Mouse (Mus musculus): Measurements from ENCODE around the gene Galk1. TPM values are rescaled to one million over a fixed set of nuclear protein-coding genes. Genes with fewer than 3 reads are reported as not detected.
A peak's percentile ranks its signal among the peaks of the same experiment; 100 is the strongest.

Gene Galk1
- total and polyA plus RNA-seq, 3 experiments = 14.5 to 16.4 (median 14.7) TPM

DNA sequence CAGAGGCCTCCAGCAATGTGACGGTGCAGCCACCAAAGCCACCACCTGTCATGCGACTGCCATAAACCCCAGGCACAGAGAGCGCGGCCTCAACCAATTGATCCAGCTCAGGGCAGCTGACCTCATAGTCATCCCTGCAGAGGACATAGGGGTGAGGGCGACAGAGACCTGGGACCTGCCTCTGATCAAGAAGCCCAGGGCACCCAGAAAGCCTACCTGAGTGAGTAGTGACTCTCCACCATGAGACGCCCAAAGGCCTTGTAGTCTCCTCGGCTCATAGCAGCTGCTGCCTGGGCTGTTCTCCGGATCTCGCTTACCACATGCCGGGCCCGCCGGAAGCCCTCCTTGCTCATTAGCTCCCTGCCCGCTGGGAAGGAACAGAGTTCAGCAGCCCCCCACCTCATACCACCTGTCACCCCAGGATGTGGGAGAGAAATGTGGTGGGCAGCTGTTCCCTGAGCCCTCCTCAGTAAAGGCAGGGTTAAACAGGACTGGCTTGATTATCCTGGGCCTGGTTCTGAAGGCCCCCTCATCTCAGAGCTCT lies 3.6 kb downstream of the Galk1 start:
- Histone ChIP-seq H3K27ac (no peak overlapping the region), H3K9ac (ENCODE audit: low read depth, low read length) (no peak overlapping the region), H3K27me3 (ENCODE audit: control insufficient read depth, insufficient read depth, low read length) (no peaks in the 10 kb centered on the region), H3K36me3 (ENCODE audit: control insufficient read depth, insufficient read depth, low read length) (no peaks in the 10 kb centered on the region), H3K4me3 (no peak overlapping the region), H3K4me1 (ENCODE audit: control insufficient read depth, insufficient read depth, low read length) (peaks cover 7% of the 10 kb centered on the region), H3K79me2 (replicated peaks; ENCODE audit: control insufficient read depth, insufficient read depth, low read length) (no peaks in the 10 kb centered on the region)
- TF ChIP-seq POLR2A (IDR thresholded peaks at IDR 0.05; ENCODE audit: insufficient read depth, low read depth, low read length) (no peak), CTCF (IDR thresholded peaks at IDR 0.05) (no peak)
- intact Hi-C loops (cut with DNase I) = no loop called here
- 93% methylated on average over 13 of the region's 13 CpGs for WGBS
- DNase-seq = no peak

DNA sequence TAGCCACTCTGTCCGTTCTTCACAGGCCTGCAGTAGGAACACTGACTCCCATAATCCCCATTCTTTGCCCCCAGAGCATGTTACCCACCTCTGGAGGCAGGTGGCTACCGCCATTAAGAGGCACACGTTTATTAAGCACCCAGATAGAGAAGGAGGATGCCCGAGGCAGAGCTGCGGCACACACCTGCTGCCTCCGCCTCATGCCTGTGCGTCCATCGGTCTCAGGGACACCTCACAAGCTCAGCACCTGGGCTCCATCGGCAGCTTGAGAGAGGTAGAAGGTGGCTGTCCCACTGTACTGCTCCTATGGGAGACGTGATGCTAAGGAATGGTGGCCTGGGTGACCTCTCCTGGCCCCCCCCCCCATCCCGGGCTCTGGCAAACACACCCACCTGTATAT lies 4.1 kb downstream of the Galk1 start:
- WGBS = 87% methylated on average over 11 of the region's 11 CpGs
- no peaks in the 10 kb centered on the region for H3K79me2 ChIP-seq (replicated peaks; ENCODE audit: control insufficient read depth, insufficient read depth, low read length)
- no peak overlapping the region for H3K9ac ChIP-seq (ENCODE audit: low read depth, low read length)
- no peaks in the 10 kb centered on the region for H3K27me3 ChIP-seq (ENCODE audit: control insufficient read depth, insufficient read depth, low read length)
- H3K27ac ChIP-seq = no peak overlapping the region
- intact Hi-C loops (cut with DNase I) = no loop called here
- peaks cover 7% of the 10 kb centered on the region for H3K4me1 ChIP-seq (ENCODE audit: control insufficient read depth, insufficient read depth, low read length)
- no peak overlapping the region for H3K4me3 ChIP-seq
- no peak for TF ChIP-seq EP300 (IDR thresholded peaks at IDR 0.05; ENCODE audit: insufficient read depth, low read depth, low read length)
- TF ChIP-seq CTCF (IDR thresholded peaks at IDR 0.05) = no peak
- no peaks in the 10 kb centered on the region for H3K36me3 ChIP-seq (ENCODE audit: control insufficient read depth, insufficient read depth, low read length)
- no peak for DNase-seq

DNA sequence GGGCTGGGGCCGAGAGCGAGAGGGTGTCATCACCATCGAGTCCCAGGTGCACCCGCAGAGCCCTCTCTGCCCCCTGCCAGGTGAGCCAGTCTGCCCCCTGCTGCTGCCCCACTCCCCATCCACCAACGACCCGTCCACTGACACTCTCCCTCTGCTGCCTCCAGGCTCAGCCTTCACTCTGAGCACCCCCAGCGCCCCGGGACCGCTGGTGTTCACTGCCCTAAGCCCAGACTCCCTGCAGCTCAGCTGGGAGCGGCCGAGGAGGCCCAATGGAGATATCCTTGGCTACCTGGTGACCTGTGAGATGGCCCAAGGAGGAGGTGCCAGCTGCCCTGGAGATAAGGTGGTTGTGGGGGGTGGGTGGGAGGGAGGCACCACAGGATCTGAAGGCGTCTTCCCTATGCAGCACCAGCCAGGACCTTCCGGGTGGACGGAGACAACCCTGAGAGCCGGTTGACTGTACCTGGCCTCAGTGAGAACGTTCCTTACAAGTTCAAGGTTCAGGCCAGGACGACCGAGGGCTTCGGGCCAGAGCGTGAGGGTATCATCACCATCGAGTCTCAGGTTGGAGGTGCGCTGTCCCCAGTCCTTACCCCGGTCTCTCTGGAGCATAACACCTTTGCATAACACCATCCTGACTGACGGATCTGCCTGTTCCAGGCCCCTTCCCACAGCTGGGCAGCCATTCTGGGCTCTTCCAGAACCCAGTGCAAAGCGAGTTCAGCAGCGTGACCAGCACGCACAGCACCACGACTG lies 5.2 kb downstream of the Galk1 start:
- intact Hi-C loops (cut with DNase I) = no loop called here
- Histone ChIP-seq H3K36me3 (ENCODE audit: control insufficient read depth, insufficient read depth, low read length) (no peaks in the 10 kb centered on the region), H3K79me2 (replicated peaks; ENCODE audit: control insufficient read depth, insufficient read depth, low read length) (no peaks in the 10 kb centered on the region), H3K4me3 (no peak overlapping the region), H3K27ac (no peak overlapping the region), H3K27me3 (ENCODE audit: control insufficient read depth, insufficient read depth, low read length) (no peaks in the 10 kb centered on the region), H3K4me1 (ENCODE audit: control insufficient read depth, insufficient read depth, low read length) (peaks cover 4% of the 10 kb centered on the region), H3K9ac (ENCODE audit: low read depth, low read length) (no peak overlapping the region)
- TF ChIP-seq POLR2A (IDR thresholded peaks at IDR 0.05; ENCODE audit: insufficient read depth, low read depth, low read length) (no peak), EP300 (IDR thresholded peaks at IDR 0.05; ENCODE audit: insufficient read depth, low read depth, low read length) (no peak), CTCF (IDR thresholded peaks at IDR 0.05) (no peak)
- WGBS = 92% methylated on average over 28 of the region's 28 CpGs
- DNase-seq = no peak

DNA sequence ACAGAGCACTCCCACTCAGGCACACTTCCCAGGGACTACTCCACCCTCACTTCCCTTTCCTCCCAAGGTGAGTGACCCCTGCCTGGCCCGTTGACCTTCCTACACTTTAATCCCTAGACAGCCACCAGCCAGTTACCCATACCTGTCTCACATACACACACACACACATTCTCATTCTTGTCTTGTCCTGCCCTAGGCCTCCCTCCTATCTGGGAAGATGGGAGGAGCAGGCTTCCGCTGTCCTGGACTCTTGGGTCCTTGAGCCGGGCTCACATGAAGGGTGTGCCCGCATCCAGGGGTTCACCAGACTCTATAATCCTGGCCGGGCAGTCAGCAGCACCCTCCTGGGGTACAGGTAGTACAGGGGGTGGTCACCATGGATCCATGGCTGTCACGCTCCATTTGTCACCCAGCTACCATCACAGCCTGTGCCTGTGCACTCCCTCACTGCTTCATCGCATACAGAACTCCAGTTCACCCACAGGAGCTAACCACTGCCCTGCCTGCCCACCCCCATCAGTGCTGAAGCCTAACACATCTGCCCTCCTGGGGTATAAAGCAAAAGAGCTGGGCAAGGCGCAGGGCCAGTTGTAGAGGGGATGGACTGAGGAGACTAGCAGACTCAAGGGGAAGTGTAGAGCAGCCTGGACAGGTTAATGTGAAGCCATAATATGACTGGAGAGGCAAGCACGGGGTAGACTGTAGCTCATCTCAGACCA lies 6.7 kb downstream of the Galk1 start:
- Histone ChIP-seq H3K27ac (no peak overlapping the region; the same call in 1 of the 2 replicates), H3K9ac (ENCODE audit: low read depth, low read length) (no peak overlapping the region), H3K79me2 (replicated peaks; ENCODE audit: control insufficient read depth, insufficient read depth, low read length) (no peaks in the 10 kb centered on the region), H3K4me3 (no peak overlapping the region), H3K36me3 (ENCODE audit: control insufficient read depth, insufficient read depth, low read length) (no peaks in the 10 kb centered on the region), H3K27me3 (ENCODE audit: control insufficient read depth, insufficient read depth, low read length) (no peaks in the 10 kb centered on the region), H3K4me1 (ENCODE audit: control insufficient read depth, insufficient read depth, low read length) (peaks cover 4% of the 10 kb centered on the region)
- WGBS = 78% methylated on average over 9 of the region's 9 CpGs
- TF ChIP-seq EP300 (IDR thresholded peaks at IDR 0.05; ENCODE audit: insufficient read depth, low read depth, low read length) (no peak), POLR2A (IDR thresholded peaks at IDR 0.05; ENCODE audit: insufficient read depth, low read depth, low read length) (no peak), CTCF (IDR thresholded peaks at IDR 0.05) (no peak)
- intact Hi-C loops (cut with DNase I) = no loop called here
- no peak for DNase-seq

DNA sequence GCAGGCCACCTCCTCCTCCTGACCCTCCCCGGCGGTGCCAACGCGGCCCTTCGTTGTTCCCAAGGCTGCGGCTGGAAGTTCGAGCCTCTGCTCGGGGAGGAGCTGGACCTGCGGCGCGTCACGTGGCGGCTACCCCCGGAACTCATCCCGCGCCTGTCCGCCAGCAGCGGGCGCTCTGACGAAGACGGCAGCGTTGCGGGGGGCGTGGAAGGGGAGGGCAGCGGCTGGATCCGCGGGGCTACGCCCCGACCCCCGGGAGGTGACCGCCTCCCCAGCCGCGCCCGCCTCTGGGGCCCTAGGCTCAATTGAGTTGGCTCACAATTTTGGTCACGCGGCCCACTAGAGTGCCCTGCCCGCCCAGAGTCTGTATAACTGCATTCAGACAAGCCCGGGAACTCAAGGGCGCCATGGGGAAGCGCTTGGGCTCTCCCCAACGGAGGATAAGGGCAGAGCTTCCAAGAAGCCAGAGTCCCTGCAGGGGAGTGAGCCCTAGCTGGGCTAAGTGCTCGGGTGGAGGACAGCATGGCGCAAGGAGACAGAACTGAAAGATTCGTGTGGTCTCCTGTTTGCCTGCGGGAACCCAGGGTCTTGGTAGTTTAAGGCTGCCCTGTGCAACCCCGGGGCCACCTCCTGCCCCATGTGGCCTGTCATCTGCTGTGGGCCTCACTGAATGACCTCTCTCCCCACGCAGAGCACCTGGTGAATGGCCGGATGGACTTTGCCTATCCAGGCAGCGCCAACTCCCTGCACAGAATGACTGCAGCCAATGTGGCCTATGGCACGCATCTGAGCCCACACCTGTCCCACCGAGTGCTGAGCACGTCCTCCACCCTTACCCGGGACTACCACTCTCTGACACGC lies 7.4 kb downstream of the Galk1 start:
- 5% methylated on average over 53 of the region's 54 CpGs for WGBS
- Histone ChIP-seq H3K36me3 (ENCODE audit: control insufficient read depth, insufficient read depth, low read length) (no peaks in the 10 kb centered on the region), H3K27me3 (ENCODE audit: control insufficient read depth, insufficient read depth, low read length) (no peaks in the 10 kb centered on the region), H3K79me2 (replicated peaks; ENCODE audit: control insufficient read depth, insufficient read depth, low read length) (no peaks in the 10 kb centered on the region), H3K4me3 (peak overlapping the region; percentile 45), H3K4me1 (ENCODE audit: control insufficient read depth, insufficient read depth, low read length) (peaks cover 4% of the 10 kb centered on the region), H3K27ac (peak overlapping the region; percentile 68), H3K9ac (ENCODE audit: low read depth, low read length) (peak overlapping the region; percentile 53)
- peak; percentile 88 to 89 for DNase-seq
- intact Hi-C loops (cut with DNase I) = no loop called here
- TF ChIP-seq POLR2A (IDR thresholded peaks at IDR 0.05; ENCODE audit: insufficient read depth, low read depth, low read length) (peak; percentile 51), EP300 (IDR thresholded peaks at IDR 0.05; ENCODE audit: insufficient read depth, low read depth, low read length) (no peak), CTCF (IDR thresholded peaks at IDR 0.05) (peak; percentile 72)
